25 mouse cellular contexts compared by ENCODE assay signal in genomic region chr3:81034336-81035102, GRCm38 (mm10). TPM values are rescaled to one million over a fixed set of nuclear protein-coding genes. Genes with fewer than 3 reads are reported as not detected.
DNase-seq lines count a peak whose midpoint lies in the region; ATAC-seq and TF ChIP-seq lines count a peak whose summit lies in the region.
"Had no signal": no experiment of that assay in that cellular context is flagged by ENCODE, and none has a peak within 500 bp of the region (broad histone marks: within the 10 kb centered on the region; RNA-seq: fewer than 3 reads in every experiment).

No protein-coding gene starts in this region.

- H3K4me2 ChIP-seq in kidney, embryonic 14.5 days (replicated peaks; ENCODE audit: low read depth, low read length): no peak overlapping the region
- H3K4me2 ChIP-seq: forebrain, embryonic 13.5 days; heart, embryonic 15.5 days; limb, embryonic 12.5 days; lung, embryonic 15.5 days; midbrain, embryonic 12.5 days had no signal

- H3K4me3 ChIP-seq in kidney, embryonic 14.5 days (ENCODE audit: low read length): no peak overlapping the region
- no peak overlapping the region for H3K4me3 ChIP-seq in embryonic fibroblast, embryonic 13.5 days (ENCODE audit: insufficient read depth, low read length)
- no peak overlapping the region for H3K4me3 ChIP-seq in midbrain, embryonic 10.5 days
- H3K4me3 ChIP-seq: erythroblast, embryonic 14.5 days; forebrain, embryonic 13.5 days; heart, embryonic 15.5 days; left cerebral cortex, adult 2 months; limb, embryonic 12.5 days; lung, embryonic 15.5 days; midbrain, embryonic 12.5 days had no signal

- H3K36me3 ChIP-seq in kidney, embryonic 14.5 days (ENCODE audit: control insufficient read depth, insufficient read depth, low read length): no peaks in the 10 kb centered on the region
- H3K36me3 ChIP-seq in midbrain, embryonic 10.5 days: no peaks in the 10 kb centered on the region
- H3K36me3 ChIP-seq: heart, embryonic 15.5 days; limb, embryonic 12.5 days; lung, embryonic 15.5 days; midbrain, embryonic 12.5 days had no signal

- no peak for TF ChIP-seq CTCF in embryonic fibroblast, embryonic 13.5 days (IDR thresholded peaks at IDR 0.05; ENCODE audit: borderline replicate concordance, insufficient read depth, low read length)

- peak; percentile 76 for DNase-seq in kidney, adult 9 months
- DNase-seq in Muller cell, postnatal 12 days (ENCODE audit: inconsistent ontology term): peak; percentile 54
- DNase-seq in left cerebral cortex, adult 18-20 months (ENCODE audit: low spot score in 2 of 2): no peak
- DNase-seq in midbrain, embryonic 10.5 days (ENCODE audit: low spot score): no peak
- no peak for DNase-seq in heart, postnatal 25 days (ENCODE audit: low spot score)
- DNase-seq: adrenal gland, postnatal 25 days; cerebellum, adult 11-12 months; cerebellum, postnatal 25 days; gastrocnemius, postnatal 25 days; thymus, postnatal 25 days had no signal

- H3K4me1 ChIP-seq in kidney, embryonic 14.5 days (ENCODE audit: control insufficient read depth, insufficient read depth, low read length): peaks cover 11% of the 10 kb centered on the region; the same call in 1 of the 2 replicates
- H3K4me1 ChIP-seq in embryonic fibroblast, embryonic 13.5 days (ENCODE audit: control insufficient read depth, insufficient read depth, low read length): peaks cover 15% of the 10 kb centered on the region
- H3K4me1 ChIP-seq in midbrain, embryonic 10.5 days: peaks cover 23% of the 10 kb centered on the region

- H3K9ac ChIP-seq in kidney, embryonic 14.5 days (ENCODE audit: low read depth, low read length): no peak overlapping the region
- H3K9ac ChIP-seq: forebrain, embryonic 13.5 days; heart, embryonic 15.5 days; limb, embryonic 12.5 days; liver, embryonic 14.5 days; lung, embryonic 15.5 days; midbrain, embryonic 12.5 days had no signal

- H3K9me3 ChIP-seq in kidney, embryonic 14.5 days (ENCODE audit: control insufficient read depth, low read length): no peaks in the 10 kb centered on the region
- no peaks in the 10 kb centered on the region for H3K9me3 ChIP-seq in midbrain, embryonic 10.5 days (replicated peaks)
- H3K9me3 ChIP-seq: forebrain, embryonic 13.5 days; heart, embryonic 15.5 days; limb, embryonic 12.5 days; lung, embryonic 15.5 days; midbrain, embryonic 12.5 days had no signal

- no peak for ATAC-seq in kidney, embryonic 14.5 days (ENCODE audit: low FRiP score, low TSS enrichment)
- ATAC-seq: activated CD4-positive, CD25-positive, alpha-beta regulatory T cell, adult 4 months; CD4-positive, CD25-positive, alpha-beta regulatory T cell, adult 4 months; forebrain, embryonic 13.5 days; hindbrain, postnatal 0 days; intestine, postnatal 0 days had no signal

- WGBS in kidney, embryonic 14.5 days: 74% methylated on average over 6 of the region's 6 CpGs
- WGBS in midbrain, embryonic 10.5 days: 69% methylated on average over 6 of the region's 6 CpGs

- H3K27me3 ChIP-seq in kidney, embryonic 14.5 days (ENCODE audit: control insufficient read depth, insufficient read depth, low read length): no peaks in the 10 kb centered on the region
- H3K27me3 ChIP-seq in midbrain, embryonic 10.5 days (ENCODE audit: low read depth, poor library complexity, severe bottlenecking): peaks cover 30% of the 10 kb centered on the region
- H3K27me3 ChIP-seq: limb, embryonic 12.5 days; lung, embryonic 15.5 days had no signal

- no peak overlapping the region for H3K27ac ChIP-seq in kidney, embryonic 14.5 days (ENCODE audit: low read depth, low read length)
- H3K27ac ChIP-seq in embryonic fibroblast, embryonic 13.5 days (ENCODE audit: insufficient read depth, low read length): no peak overlapping the region
- no peak overlapping the region for H3K27ac ChIP-seq in midbrain, embryonic 10.5 days (replicated peaks)
- H3K27ac ChIP-seq: forebrain, embryonic 13.5 days; heart, embryonic 15.5 days; hindbrain, postnatal 0 days; left cerebral cortex, adult 2 months; limb, embryonic 12.5 days; liver, embryonic 14.5 days; lung, embryonic 15.5 days; midbrain, embryonic 12.5 days had no signal

- TF ChIP-seq POLR2A in embryonic fibroblast, embryonic 13.5 days (IDR thresholded peaks at IDR 0.05; ENCODE audit: low read depth, low read length): 0 out of 2 replicates have a peak, but pooled peaks have one; percentile 14

- intact Hi-C loops in heart, postnatal 25 days (cut with DNase I): loop anchor here (10.0 kb wide), 1 partner anchor 450 kb away; no protein-coding TSS in a partner anchor

RNA-seq across cellular contexts. Expression of gene Pdgfc, which starts 1.7 kb away (rescaled TPM):
- polyA plus RNA-seq in kidney, embryonic 14.5 days (2014; fragmentation: Nextera tagmentation; extraction: Ambion mirVana): 28.7 and 37.8 TPM in 2 replicates
- 68.1 and 72.5 TPM in 2 replicates for polyA plus RNA-seq in embryonic fibroblast, embryonic 13.5 days (2011; ENCODE audit: insufficient read length, low read depth, missing spikeins)
- 1 to 10 TPM; 6.7 to 7.8 TPM for total RNA-seq in left cerebral cortex, adult 18-20 months (2021)
- polyA plus RNA-seq in midbrain, embryonic 10.5 days (2016; fragmentation: Nextera tagmentation; extraction: Ambion mirVana): 7.7 TPM in 2 replicates
- total RNA-seq in heart, postnatal 25 days (2021): 1 to 10 TPM; 2.5 to 3.2 TPM
- total RNA-seq: hematopoietic stem cell, adult 5-6 weeks had no signal
- polyA plus RNA-seq: activated CD4-positive, CD25-positive, alpha-beta regulatory T cell, adult 4 months; CD4-positive, CD25-positive, alpha-beta regulatory T cell, adult 4 months; erythroblast, embryonic 14.5 days had no signal

Comparison
In these comparisons a context has a peak if more than half of its experiments do, and no peak if none do; other contexts are left out.
1. DNase-seq: peak in kidney, adult 9 months (single experiment) and Muller cell, postnatal 12 days (single experiment); none in left cerebral cortex, adult 18-20 months (0 of 2), midbrain, embryonic 10.5 days (single experiment) and heart, postnatal 25 days (single experiment).